Mouse (Mus musculus) lung, embryonic 14.5 days (tissue): ENCODE data around the gene Zfp622. TPM values are rescaled to one million over a fixed set of nuclear protein-coding genes. Genes with fewer than 3 reads are reported as not detected.
"Not testable (repeated sequence)": the region's sequence is repeated elsewhere in the genome, so short reads cannot be mapped to it uniquely, and the experiment has no call there.

ENCODE experiments used
- ATAC-seq: fragments of 200-750 bp; cut with Nextera tagmentation; 2 replicates; pipeline ENCODE4 v1.8.0; 2017; ENCODE audit warnings: mild to moderate bottlenecking, moderate TSS enrichment, moderate library complexity; ENCODE audit not compliant: insufficient read depth
- DNase-seq: peaks from one replicate; pipeline ENCODE4 v3.0.0-alpha.2; 2015
- H3K27ac ChIP-seq: fragments of 300-500 bp; sonication (generic); 2 replicates; pipeline ENCODE4 v1.5.1; 2014; ENCODE audit warnings: low read depth, mild to moderate bottlenecking, moderate library complexity
- H3K27me3 ChIP-seq: fragments of 300-500 bp; sonication (generic); 2 replicates; pipeline ENCODE4 v1.6.1; 2014; ENCODE audit warnings: low read length, control low read depth; ENCODE audit not compliant: insufficient read depth
- H3K36me3 ChIP-seq: fragments of 300-500 bp; sonication (generic); 2 replicates; pipeline ENCODE4 v1.6.1; 2014; ENCODE audit warnings: control low read depth; ENCODE audit not compliant: insufficient read depth
- H3K4me1 ChIP-seq: fragments of 300-500 bp; sonication (generic); 2 replicates; pipeline ENCODE4 v1.6.1; 2014; ENCODE audit warnings: antibody characterized with exemption, control low read depth; ENCODE audit not compliant: insufficient read depth
- H3K4me2 ChIP-seq: fragments of 300-500 bp; sonication (generic); 2 replicates; pipeline ENCODE4 v1.6.1; 2014; ENCODE audit warnings: mild to moderate bottlenecking
- H3K4me3 ChIP-seq: fragments of 300-500 bp; sonication (generic); 2 replicates; pipeline ENCODE4 v1.5.1; 2014; ENCODE audit warnings: low read depth, low read length
- H3K9ac ChIP-seq: fragments of 300-500 bp; sonication (generic); 2 replicates; pipeline ENCODE4 v1.6.1; 2014
- H3K9me3 ChIP-seq: fragments of 300-500 bp; sonication (generic); 2 replicates; pipeline ENCODE4 v1.6.1; 2016; ENCODE audit warnings: low read depth, low read length, control low read depth
- CTCF ChIP-seq: IDR thresholded peaks from 2 replicates; pipeline ENCODE4 v1.5.1; 2016; ENCODE audit warnings: antibody characterized with exemption, low read depth
- WGBS: fragments of 180-500 bp; shearing (Covaris S2); extraction: QIAGEN DNeasy Blood & Tissue Kit; methylation state at CpG from one replicate; pipeline ENCODE4 v1.1.7; 2014; 5-methylcytosine and 5-hydroxymethylcytosine counted together
- polyA plus RNA-seq: library from polyadenylated mRNA; unstranded; fragments of >200 nt; fragmentation: Nextera tagmentation; extraction: Ambion mirVana; gene quantifications from 2 replicates; pipeline ENCODE4 v1.2.1, GENCODE M21; 2014

Gene Zfp622
- polyA plus RNA-seq, 1 experiment from 2014 or later: 28.4 TPM

DNA sequence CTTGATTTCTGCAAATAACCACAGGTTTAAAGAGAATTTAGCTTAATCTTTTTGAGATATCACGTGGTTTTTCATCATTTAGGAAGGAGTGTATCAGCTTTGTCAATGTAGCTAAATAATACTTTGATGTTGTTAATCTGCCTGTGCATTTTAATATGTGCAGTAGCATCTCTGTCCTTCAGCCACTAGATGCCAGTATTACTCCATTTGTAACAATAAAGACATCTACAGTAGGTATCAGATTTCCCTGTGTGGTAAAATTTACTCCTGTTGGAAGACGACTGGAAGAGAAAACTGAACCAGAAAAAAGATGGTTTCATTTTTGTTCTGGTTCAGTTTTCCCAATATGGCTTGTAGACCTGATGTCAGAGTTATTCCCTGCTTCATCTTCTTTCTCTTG is 11.4 kb downstream of the Zfp622 start:
- Histone ChIP-seq H3K27ac (no peak overlapping the region), H3K4me2 (no peak overlapping the region), H3K4me1 (no peaks in the 10 kb centered on the region), H3K9ac (no peak overlapping the region), H3K27me3 (no peaks in the 10 kb centered on the region), H3K9me3 (no peaks in the 10 kb centered on the region), H3K4me3 (no peak overlapping the region), H3K36me3 (peaks cover 59% of the 10 kb centered on the region)
- TF ChIP-seq CTCF: peak; percentile 68
- no peak for ATAC-seq
- DNase-seq: peak; percentile 83
- 35% methylated on average over 2 of the region's 2 CpGs for WGBS

GRCm38 (mm10) chr15:25999545-25999944 is 15.4 kb downstream of the Zfp622 start:
- WGBS: 72% methylated on average over 5 of the region's 5 CpGs

DNA sequence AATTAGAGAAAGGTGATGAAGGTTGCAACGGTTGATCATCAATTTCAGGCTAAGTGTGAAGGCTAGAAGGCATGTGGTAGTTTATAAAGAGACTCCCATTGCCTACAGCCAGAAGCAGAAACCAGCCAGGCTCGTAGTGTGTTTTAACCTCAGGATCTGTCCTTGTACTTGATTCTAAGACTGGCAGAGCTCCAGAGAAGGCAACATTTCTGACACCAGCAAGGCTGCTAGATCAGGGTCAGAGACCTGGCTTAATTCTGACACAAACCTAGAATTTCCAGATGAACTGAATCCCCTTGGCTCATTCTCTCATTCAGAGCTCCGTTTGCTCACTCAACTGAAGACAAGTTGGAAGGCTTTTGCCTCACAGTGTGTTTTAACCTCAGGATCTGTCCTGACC is 24.5 kb downstream of the Zfp622 start:
- Histone ChIP-seq H3K27me3 (no peaks in the 10 kb centered on the region), H3K4me3 (no peak overlapping the region), H3K4me1 (no peaks in the 10 kb centered on the region), H3K36me3 (no peaks in the 10 kb centered on the region), H3K9me3 (no peaks in the 10 kb centered on the region), H3K27ac (no peak overlapping the region), H3K4me2 (no peak overlapping the region), H3K9ac (no peak overlapping the region)
- ATAC-seq (no peak), DNase-seq (no peak)
- TF ChIP-seq CTCF: no peak
- 65% methylated on average over 3 of the region's 3 CpGs for WGBS

More at GRCm38 (mm10) chr15:25999545-25999944, 15.4 kb downstream of the Zfp622 start:
- H3K27ac ChIP-seq, H3K9ac ChIP-seq, H3K4me3 ChIP-seq, H3K4me2 ChIP-seq, ATAC-seq, H3K27me3 ChIP-seq, H3K9me3 ChIP-seq, H3K4me1 ChIP-seq, DNase-seq: not testable (repeated sequence)
- H3K36me3 ChIP-seq: peaks cover 29% of the 10 kb centered on the region

- Histone ChIP-seq H3K9ac (no peak overlapping the region), H3K36me3 (no peaks in the 10 kb centered on the region), H3K4me1 (no peaks in the 10 kb centered on the region), H3K27ac (no peak overlapping the region), H3K9me3 (no peaks in the 10 kb centered on the region), H3K27me3 (no peaks in the 10 kb centered on the region), H3K4me2 (no peak overlapping the region), H3K4me3 (no peak overlapping the region)
- 52% methylated on average over 4 of the region's 4 CpGs for WGBS
- ATAC-seq: no peak
- TF ChIP-seq CTCF: no peak
- no peak for DNase-seq
These were observed 28.7 kb downstream of the Zfp622 start for GRCm38 (mm10) chr15:26012891-26013290.

DNA sequence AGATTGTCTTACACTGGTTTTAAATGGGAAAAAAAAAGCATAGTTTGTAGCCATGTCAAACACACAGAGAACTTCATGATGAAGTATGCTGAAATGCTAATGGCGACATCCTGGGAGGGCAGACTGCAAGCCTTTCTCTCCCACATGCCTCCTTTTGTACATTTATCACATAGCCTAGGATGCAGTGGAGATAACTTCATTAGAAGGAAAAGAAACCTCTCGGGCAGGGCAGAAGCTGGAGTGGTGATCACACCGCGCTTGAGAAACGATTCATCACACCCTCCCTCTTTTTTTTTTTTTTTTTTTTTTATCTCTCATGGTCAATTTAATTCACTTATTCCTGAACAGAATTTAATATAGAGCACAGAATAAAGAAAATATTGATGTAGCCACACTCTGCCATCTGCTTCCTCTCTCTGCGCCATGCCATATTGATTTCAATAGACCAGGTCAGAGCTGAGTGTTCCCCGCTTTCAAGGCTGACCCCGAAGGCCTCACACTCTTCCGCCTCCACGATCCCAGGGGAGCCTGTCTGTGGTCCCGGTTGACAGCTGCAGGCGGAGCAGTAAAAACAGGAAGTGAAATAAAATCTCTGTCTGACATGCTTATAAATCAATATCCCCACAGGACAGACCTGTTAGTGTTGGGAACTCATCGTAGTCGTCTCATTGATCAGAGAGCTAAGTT is 32.0 kb downstream of the Zfp622 start:
- Histone ChIP-seq H3K4me1 (no peaks in the 10 kb centered on the region), H3K4me3 (no peak overlapping the region), H3K27ac (no peak overlapping the region), H3K27me3 (no peaks in the 10 kb centered on the region), H3K4me2 (no peak overlapping the region), H3K9me3 (no peaks in the 10 kb centered on the region), H3K36me3 (no peaks in the 10 kb centered on the region), H3K9ac (no peak overlapping the region)
- TF ChIP-seq CTCF: no peak
- DNase-seq (peak; percentile 27), ATAC-seq (no peak)
- WGBS: 33% methylated on average over 14 of the region's 14 CpGs

DNA sequence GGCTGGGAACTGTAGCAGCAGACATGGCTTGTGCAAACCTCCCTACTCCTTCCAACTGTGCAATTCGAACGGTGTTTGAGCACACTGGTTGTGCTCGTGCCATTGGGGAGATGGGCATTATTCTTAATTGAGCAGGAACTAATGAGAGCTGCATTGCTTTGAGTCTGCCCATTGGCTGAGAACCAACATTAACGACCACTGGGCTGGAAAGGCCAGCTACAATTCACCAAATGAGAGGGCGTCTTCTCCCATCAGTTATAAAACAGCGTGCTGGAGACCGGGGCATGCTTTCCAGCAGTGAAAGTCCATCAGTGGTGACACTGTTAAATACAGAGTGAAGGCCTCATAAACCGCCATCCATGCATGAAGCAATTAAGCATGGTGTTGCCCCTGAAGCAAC is 37.6 kb downstream of the Zfp622 start:
- Histone ChIP-seq H3K4me2 (no peak overlapping the region), H3K27me3 (no peaks in the 10 kb centered on the region), H3K4me1 (no peaks in the 10 kb centered on the region), H3K27ac (no peak overlapping the region), H3K9ac (no peak overlapping the region), H3K4me3 (no peak overlapping the region), H3K9me3 (no peaks in the 10 kb centered on the region), H3K36me3 (no peaks in the 10 kb centered on the region)
- DNase-seq (no peak), ATAC-seq (no peak)
- WGBS: 87% methylated on average over 8 of the region's 8 CpGs
- no peak for TF ChIP-seq CTCF

- TF ChIP-seq CTCF: no peak
- WGBS: 79% methylated on average over 5 of the region's 5 CpGs
- DNase-seq: no peak
- no peaks in the 10 kb centered on the region for H3K4me1 ChIP-seq
- no peak overlapping the region for H3K27ac ChIP-seq
- H3K4me3 ChIP-seq: no peak overlapping the region
- no peaks in the 10 kb centered on the region for H3K36me3 ChIP-seq
- no peak for ATAC-seq
- H3K9me3 ChIP-seq: no peaks in the 10 kb centered on the region
- no peaks in the 10 kb centered on the region for H3K27me3 ChIP-seq
- H3K4me2 ChIP-seq: no peak overlapping the region
- no peak overlapping the region for H3K9ac ChIP-seq
These were observed 38.5 kb downstream of the Zfp622 start for GRCm38 (mm10) chr15:26022636-26023035.

- TF ChIP-seq CTCF: no peak
- Histone ChIP-seq H3K27me3 (no peaks in the 10 kb centered on the region), H3K4me3 (no peak overlapping the region), H3K36me3 (no peaks in the 10 kb centered on the region), H3K9ac (no peak overlapping the region), H3K27ac (no peak overlapping the region), H3K4me1 (no peaks in the 10 kb centered on the region), H3K9me3 (no peaks in the 10 kb centered on the region), H3K4me2 (no peak overlapping the region)
- ATAC-seq (peak; percentile 60; the same call in 1 of the 2 replicates), DNase-seq (peak; percentile 78)
- WGBS: 34% methylated on average over 3 of the region's 3 CpGs
These were observed 47.5 kb downstream of the Zfp622 start for GRCm38 (mm10) chr15:26031692-26032091.
